Mouse (Mus musculus) heart, embryonic 11.5 days (tissue): Measurements from ENCODE around the gene 4921536K21Rik. TPM values are rescaled to one million over a fixed set of nuclear protein-coding genes. Genes with fewer than 3 reads are reported as not detected.

Experiments used
- ATAC-seq: fragments of 200-750 bp; cut with Nextera tagmentation; replicated peaks from 2 replicates; pipeline ENCODE4 v1.8.0; 2017; ENCODE audit warnings: moderate library complexity; ENCODE audit not compliant: insufficient number of reproducible peaks, low FRiP score, low TSS enrichment
- H3K27ac ChIP-seq: fragments of 300-500 bp; sonication (generic); 2 replicates; pipeline ENCODE4 v1.5.1; 2014; ENCODE audit warnings: mild to moderate bottlenecking, low read depth, low read length
- H3K27me3 ChIP-seq: fragments of 300-500 bp; sonication (generic); 2 replicates; pipeline ENCODE4 v1.6.1; 2014; ENCODE audit warnings: mild to moderate bottlenecking, low read length, mixed read lengths; ENCODE audit not compliant: control insufficient read depth, insufficient read depth
- H3K36me3 ChIP-seq: fragments of 300-500 bp; sonication (generic); 2 replicates; pipeline ENCODE4 v1.6.1; 2014; ENCODE audit warnings: mild to moderate bottlenecking, low read length, moderate library complexity, mixed read lengths; ENCODE audit not compliant: control insufficient read depth, insufficient read depth
- H3K4me1 ChIP-seq: fragments of 300-500 bp; sonication (generic); 2 replicates; pipeline ENCODE4 v1.6.1; 2014; ENCODE audit warnings: low read length; ENCODE audit not compliant: control insufficient read depth, insufficient read depth
- H3K4me2 ChIP-seq: fragments of 300-500 bp; sonication (generic); 2 replicates; pipeline ENCODE4 v1.6.1; 2014; ENCODE audit warnings: mild to moderate bottlenecking, moderate library complexity
- H3K4me3 ChIP-seq: fragments of 300-500 bp; sonication (generic); 2 replicates; pipeline ENCODE4 v1.5.1; 2014; ENCODE audit warnings: low read depth, low read length
- H3K9ac ChIP-seq: fragments of 300-500 bp; sonication (generic); 2 replicates; pipeline ENCODE4 v1.6.1; 2014; ENCODE audit warnings: mild to moderate bottlenecking, low read depth, low read length, moderate library complexity
- H3K9me3 ChIP-seq: fragments of 300-500 bp; sonication (generic); replicated peaks from 2 replicates; pipeline ENCODE4 v1.6.1; 2016; ENCODE audit warnings: low read length; ENCODE audit not compliant: control insufficient read depth
- WGBS: fragments of 180-500 bp; shearing (Covaris S2); extraction: QIAGEN DNeasy Blood & Tissue Kit; methylation state at CpG from one replicate; pipeline ENCODE4 v1.1.7; 2014; ENCODE audit not compliant: insufficient replicate concordance; 5-methylcytosine and 5-hydroxymethylcytosine counted together
- polyA plus RNA-seq: library from polyadenylated mRNA; unstranded; fragments of >200 nt; fragmentation: Nextera tagmentation; extraction: Ambion mirVana; gene quantifications from 2 replicates; pipeline ENCODE4 v1.2.1, GENCODE M21; 2014

The 4921536K21Rik gene
- polyA plus RNA-seq, 1 experiment from 2014 or later = not detected

DNA sequence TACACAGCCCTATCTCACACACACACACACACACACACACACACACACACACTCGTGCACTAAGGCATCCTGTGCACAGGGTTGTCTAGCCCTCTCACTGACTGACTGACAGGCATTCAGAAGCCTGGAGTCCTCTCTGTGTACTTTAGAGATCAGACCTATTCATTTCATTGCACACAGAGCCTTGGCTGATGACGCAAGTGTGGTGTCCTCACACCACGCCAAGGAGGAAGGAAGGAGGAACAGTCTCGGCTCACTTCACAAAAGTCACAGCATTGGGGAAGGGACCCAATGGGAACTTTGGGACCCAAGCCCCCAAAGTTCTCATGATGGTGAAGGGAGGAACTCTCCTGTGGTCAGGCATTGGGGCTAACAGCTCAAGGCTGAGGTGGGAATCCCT is 35.1 kb upstream of the 4921536K21Rik start:
- H3K9me3 ChIP-seq = no peaks in the 10 kb centered on the region
- no peak overlapping the region for H3K9ac ChIP-seq
- 56% methylated on average over 4 of the region's 4 CpGs for WGBS
- no peak for ATAC-seq
- no peak overlapping the region for H3K4me3 ChIP-seq
- H3K4me1 ChIP-seq = peaks cover 5% of the 10 kb centered on the region; the same call in 1 of the 2 replicates
- no peak overlapping the region for H3K27ac ChIP-seq
- H3K4me2 ChIP-seq = no peak overlapping the region
- no peaks in the 10 kb centered on the region for H3K27me3 ChIP-seq
- H3K36me3 ChIP-seq = peaks cover 2% of the 10 kb centered on the region; the same call in 1 of the 2 replicates

DNA sequence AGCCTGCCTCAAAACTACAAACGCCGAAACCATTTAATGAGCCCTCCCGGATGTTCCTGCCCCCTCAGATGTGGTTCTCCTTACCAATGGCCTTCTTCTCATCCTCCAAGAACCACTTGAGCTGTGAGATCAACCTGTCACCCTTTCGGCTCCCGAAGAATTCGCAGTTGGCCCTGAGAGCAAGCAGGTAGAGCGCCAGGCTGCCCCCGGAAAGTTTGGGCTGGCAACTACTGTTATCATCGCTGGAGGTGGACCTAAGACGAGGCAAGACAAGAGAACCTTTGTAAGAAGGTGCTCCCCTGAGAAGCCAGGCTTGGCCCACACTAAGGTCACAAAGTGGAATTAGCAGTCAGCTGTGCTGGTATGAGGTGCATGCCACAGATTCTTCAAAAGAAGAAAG is 31.0 kb upstream of the 4921536K21Rik start:
- no peak for ATAC-seq
- 85% methylated on average over 10 of the region's 10 CpGs for WGBS
- no peaks in the 10 kb centered on the region for H3K9me3 ChIP-seq
- no peak overlapping the region for H3K27ac ChIP-seq
- H3K4me1 ChIP-seq = peaks cover under 1% of the 10 kb centered on the region; the same call in 1 of the 2 replicates
- peaks cover 10% of the 10 kb centered on the region for H3K36me3 ChIP-seq
- no peak overlapping the region for H3K9ac ChIP-seq
- no peak overlapping the region for H3K4me2 ChIP-seq
- H3K4me3 ChIP-seq = no peak overlapping the region
- H3K27me3 ChIP-seq = no peaks in the 10 kb centered on the region

DNA sequence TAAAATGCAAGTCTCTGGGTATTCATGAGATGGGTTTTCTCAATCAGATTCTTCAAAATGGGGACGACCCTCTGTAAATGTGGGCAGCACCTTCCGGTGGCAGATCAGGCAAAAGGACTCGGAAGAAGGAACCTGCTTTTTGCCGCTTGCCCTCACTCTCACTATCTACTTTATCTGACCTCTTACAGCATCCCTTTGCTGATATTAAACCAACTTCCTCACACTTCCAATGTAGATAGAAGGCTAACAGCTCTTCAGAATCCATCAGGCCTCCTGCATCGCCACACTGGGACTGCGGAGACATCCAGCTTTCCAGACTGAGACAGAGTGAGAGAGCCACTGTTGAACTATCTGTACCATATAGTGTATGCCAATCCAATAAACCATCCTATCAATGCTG is 27.8 kb upstream of the 4921536K21Rik start:
- ATAC-seq = no peak
- Histone ChIP-seq H3K9me3 (no peaks in the 10 kb centered on the region), H3K4me2 (no peak overlapping the region), H3K9ac (no peak overlapping the region), H3K4me1 (no peaks in the 10 kb centered on the region), H3K36me3 (peaks cover 10% of the 10 kb centered on the region), H3K4me3 (no peak overlapping the region), H3K27ac (no peak overlapping the region), H3K27me3 (no peaks in the 10 kb centered on the region)
- 84% methylated on average over 6 of the region's 6 CpGs for WGBS

DNA sequence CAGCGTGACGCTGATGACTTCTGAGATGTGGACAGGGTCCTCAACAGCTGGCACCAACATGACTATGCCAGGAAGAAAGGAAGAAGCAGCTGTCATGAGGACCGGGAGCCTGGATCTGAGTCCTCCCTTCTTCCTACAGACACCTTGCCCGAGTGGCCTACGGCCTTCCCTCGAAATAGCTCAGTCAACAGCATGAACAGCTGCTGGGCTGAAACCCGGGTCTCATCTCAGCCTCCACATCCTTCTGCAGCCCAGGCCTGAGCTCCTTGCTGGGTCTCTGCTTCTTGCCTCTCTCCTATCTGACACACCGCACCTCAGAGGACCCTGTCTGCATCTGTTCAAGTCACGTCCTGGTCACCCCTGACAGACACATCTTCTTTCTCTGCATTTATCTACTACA is 27.2 kb upstream of the 4921536K21Rik start:
- no peak overlapping the region for H3K9ac ChIP-seq
- no peaks in the 10 kb centered on the region for H3K4me1 ChIP-seq
- H3K4me3 ChIP-seq = no peak overlapping the region
- peaks cover 10% of the 10 kb centered on the region for H3K36me3 ChIP-seq
- ATAC-seq = no peak
- WGBS = 91% methylated on average over 9 of the region's 9 CpGs
- H3K4me2 ChIP-seq = no peak overlapping the region
- no peaks in the 10 kb centered on the region for H3K9me3 ChIP-seq
- no peaks in the 10 kb centered on the region for H3K27me3 ChIP-seq
- H3K27ac ChIP-seq = no peak overlapping the region

DNA sequence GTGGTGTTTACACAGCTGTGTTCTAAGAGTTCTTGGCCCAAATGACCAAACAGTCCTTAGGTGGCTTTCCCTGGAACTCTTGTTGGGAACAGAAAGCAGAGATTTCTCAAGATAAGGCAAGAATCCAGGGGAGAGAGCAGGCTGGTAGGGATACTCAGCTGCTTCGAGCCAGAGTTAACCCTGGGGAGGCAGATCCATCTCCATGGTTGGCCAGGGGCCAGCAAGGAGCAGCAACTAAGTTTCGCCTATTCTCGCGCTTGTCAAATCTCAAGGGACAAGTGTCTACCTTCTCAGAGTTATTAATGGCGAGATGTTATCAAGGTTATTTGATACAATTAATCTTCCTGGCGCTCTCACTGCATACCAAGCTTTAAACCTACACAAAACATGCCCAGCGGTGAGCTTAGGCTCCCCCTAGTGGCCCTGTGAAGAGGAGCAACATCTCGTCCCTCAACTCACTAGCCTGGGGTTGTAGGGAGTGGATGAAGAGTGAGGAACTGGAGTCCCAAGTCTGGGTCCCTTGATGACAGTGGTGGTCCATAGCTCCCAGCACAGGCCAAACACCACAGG is 26.5 kb upstream of the 4921536K21Rik start:
- Histone ChIP-seq H3K9ac (no peak overlapping the region), H3K4me3 (no peak overlapping the region), H3K36me3 (peaks cover 8% of the 10 kb centered on the region), H3K4me1 (no peaks in the 10 kb centered on the region), H3K27ac (no peak overlapping the region), H3K4me2 (no peak overlapping the region), H3K27me3 (no peaks in the 10 kb centered on the region), H3K9me3 (no peaks in the 10 kb centered on the region)
- 32% methylated on average over 8 of the region's 8 CpGs for whole genome bisulfite sequencing
- ATAC-seq = no peak

DNA sequence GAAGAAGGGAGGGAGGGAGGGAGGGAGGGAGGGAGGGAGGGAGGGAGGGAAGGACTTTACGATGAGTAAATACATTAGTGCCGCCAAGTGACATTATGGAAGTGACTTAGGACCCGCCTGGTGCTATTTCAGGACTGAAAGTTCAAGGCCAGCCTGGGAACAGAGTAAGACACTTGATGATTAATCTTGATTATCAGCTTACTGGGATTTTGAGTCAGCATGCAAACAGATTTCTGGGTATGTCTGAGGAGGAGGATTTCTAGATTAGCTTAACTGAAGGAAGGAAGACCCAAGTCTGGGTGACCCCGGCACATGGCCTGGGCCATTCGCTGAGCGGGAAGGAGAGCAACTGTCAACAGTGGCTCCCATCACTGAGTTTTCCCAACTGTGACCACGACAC is 25.6 kb upstream of the 4921536K21Rik start:
- Histone ChIP-seq H3K36me3 (peaks cover 8% of the 10 kb centered on the region), H3K4me2 (no peak overlapping the region), H3K27ac (no peak overlapping the region), H3K27me3 (no peaks in the 10 kb centered on the region), H3K4me3 (no peak overlapping the region), H3K9ac (no peak overlapping the region), H3K9me3 (no peaks in the 10 kb centered on the region), H3K4me1 (no peaks in the 10 kb centered on the region)
- no peak for ATAC-seq
- 85% methylated on average over 7 of the region's 7 CpGs for WGBS

DNA sequence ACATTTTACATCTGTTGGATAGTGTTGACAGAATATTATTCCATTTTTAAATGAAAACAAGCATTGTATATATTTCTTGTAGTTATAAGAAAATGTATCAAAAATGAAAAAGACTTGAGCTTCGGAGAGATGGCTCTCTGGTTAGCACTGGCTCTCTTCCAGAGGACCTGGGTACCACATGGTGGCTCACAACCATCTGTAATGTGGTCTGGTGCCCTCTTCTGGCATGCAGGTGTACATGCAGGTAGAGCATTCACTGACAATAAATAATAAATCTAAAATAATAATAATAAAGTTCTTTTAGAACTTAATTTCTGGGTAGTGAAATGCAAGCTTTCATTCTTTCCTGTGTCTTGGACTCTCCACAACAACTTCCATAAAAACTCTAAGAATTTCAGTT is 23.8 kb upstream of the 4921536K21Rik start:
- Histone ChIP-seq H3K4me2 (no peak overlapping the region), H3K27ac (no peak overlapping the region), H3K27me3 (no peaks in the 10 kb centered on the region), H3K4me1 (peaks cover 7% of the 10 kb centered on the region; the same call in 1 of the 2 replicates), H3K9ac (no peak overlapping the region), H3K9me3 (no peaks in the 10 kb centered on the region), H3K36me3 (peaks cover 8% of the 10 kb centered on the region), H3K4me3 (no peak overlapping the region)
- 82% methylated on average over 1 of the region's 1 CpGs for WGBS
- no peak for ATAC-seq

DNA sequence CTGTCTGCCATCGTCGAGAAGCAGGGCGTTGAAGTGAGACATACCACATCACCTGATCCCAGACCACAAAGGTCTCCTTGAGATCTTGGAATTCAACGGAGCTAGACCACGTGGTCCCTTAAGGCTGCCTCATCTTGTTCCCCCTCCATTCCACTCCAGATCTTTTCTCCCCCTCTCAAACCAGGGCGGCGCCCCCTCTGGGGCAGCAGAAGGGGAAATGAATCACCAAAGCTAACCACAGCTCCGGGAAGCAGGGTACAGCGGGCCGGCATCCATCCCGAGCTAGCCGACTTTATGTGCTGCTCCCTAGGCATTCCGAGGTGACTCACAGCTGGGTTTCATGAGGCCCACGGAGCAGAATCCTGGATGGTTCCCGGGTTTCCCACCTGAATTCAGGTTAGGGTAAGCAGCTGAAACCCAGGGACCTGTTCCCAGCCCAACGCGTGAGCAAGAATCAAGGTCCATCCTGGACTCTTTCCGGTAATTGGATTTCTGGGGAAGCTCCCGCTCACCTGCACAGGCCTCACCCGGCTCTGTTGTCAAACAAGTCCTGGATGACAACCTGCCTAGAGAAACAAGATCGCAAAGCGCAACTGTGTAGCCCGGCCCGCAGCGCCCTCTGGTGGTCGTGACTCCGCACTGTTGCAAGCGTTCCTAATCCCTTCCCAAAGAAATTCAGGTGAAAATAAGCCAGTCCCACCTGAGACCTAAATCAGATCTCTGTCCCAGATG is 19.4 kb upstream of the 4921536K21Rik start, which contains the start of gene Slc35e4:
Slc35e4 (minus strand) TSS at position 556 of the 732 bp plus-strand sequence.
- Histone ChIP-seq H3K9ac (peak within 1 kb of the TSS; percentile 71), H3K9me3 (no peaks in the 10 kb centered on the region), H3K36me3 (no peaks in the 10 kb centered on the region), H3K27me3 (0 out of 2 replicates have a peak, but pooled peaks cover 7% of the 10 kb centered on the region), H3K4me1 (peaks cover 33% of the 10 kb centered on the region), H3K4me2 (peak within 1 kb of the TSS; percentile 96), H3K4me3 (peak within 1 kb of the TSS; percentile 65), H3K27ac (0 out of 2 replicates have a peak within 1 kb of the TSS, but pooled peaks have one; percentile 50)
- WGBS = under 1% methylated on average over 28 of the region's 28 CpGs
- ATAC-seq = peak; percentile 33
